Mouse (Mus musculus) stomach, postnatal 0 days (tissue): ENCODE results near the gene Tsfm. TPM values are rescaled to one million over a fixed set of nuclear protein-coding genes. Genes with fewer than 3 reads are reported as not detected.

Experiments used
- ATAC-seq: fragments of 200-750 bp; cut with Nextera tagmentation; 2 replicates; pipeline ENCODE4 v1.8.0; 2017; ENCODE audit not compliant: low FRiP score, low TSS enrichment
- DNase-seq: peaks from one replicate; pipeline ENCODE4 v3.0.0-alpha.2; 2016; ENCODE audit warnings: low spot score
- H3K27ac ChIP-seq: fragments of 300-500 bp; sonication (generic); replicated peaks from 2 replicates; pipeline ENCODE4 v1.5.1; 2014; ENCODE audit warnings: mild to moderate bottlenecking, control low read depth
- H3K27me3 ChIP-seq: fragments of 300-500 bp; sonication (generic); 2 replicates; pipeline ENCODE4 v1.6.1; 2014; ENCODE audit warnings: low read length; ENCODE audit not compliant: control insufficient read depth, insufficient read depth
- H3K36me3 ChIP-seq: fragments of 300-500 bp; sonication (generic); 2 replicates; pipeline ENCODE4 v1.6.1; 2014; ENCODE audit warnings: low read length, mixed read lengths; ENCODE audit not compliant: control insufficient read depth, insufficient read depth
- H3K4me1 ChIP-seq: fragments of 300-500 bp; sonication (generic); replicated peaks from 2 replicates; pipeline ENCODE4 v1.6.1; 2014; ENCODE audit warnings: antibody characterized with exemption; ENCODE audit not compliant: control insufficient read depth, insufficient read depth
- H3K4me2 ChIP-seq: fragments of 300-500 bp; sonication (generic); replicated peaks from 2 replicates; pipeline ENCODE4 v1.6.1; 2014; ENCODE audit warnings: low read depth, mild to moderate bottlenecking, control low read depth, moderate library complexity
- H3K4me3 ChIP-seq: fragments of 300-500 bp; sonication (generic); 2 replicates; pipeline ENCODE4 v1.5.1; 2014; ENCODE audit warnings: low read depth, low read length, control low read depth
- H3K9ac ChIP-seq: fragments of 300-500 bp; sonication (generic); 2 replicates; pipeline ENCODE4 v1.6.1; 2014; ENCODE audit warnings: mild to moderate bottlenecking, low read length, control low read depth, mixed read lengths
- H3K9me3 ChIP-seq: fragments of 300-500 bp; sonication (generic); 2 replicates; pipeline ENCODE4 v1.6.1; 2016; ENCODE audit warnings: low read length; ENCODE audit not compliant: control insufficient read depth
- CTCF ChIP-seq: IDR thresholded peaks from 2 replicates; pipeline ENCODE4 v1.5.1; 2016; ENCODE audit warnings: antibody characterized with exemption, low read depth, mild to moderate bottlenecking, moderate library complexity
- EP300 ChIP-seq: optimal IDR thresholded peaks from 2 replicates; pipeline ENCODE3; 2016; ENCODE audit warnings: antibody characterized with exemption
- WGBS: fragments of 180-500 bp; shearing (Covaris S2); extraction: QIAGEN DNeasy Blood & Tissue Kit; methylation state at CpG from one replicate; pipeline ENCODE4 v1.1.7; 2014; 5-methylcytosine and 5-hydroxymethylcytosine counted together
- polyA plus RNA-seq: library from polyadenylated mRNA; unstranded; fragments of >200 nt; fragmentation: Nextera tagmentation; extraction: Ambion mirVana; gene quantifications from 2 replicates; pipeline ENCODE4 v1.2.1, GENCODE M21; 2015

Gene Tsfm
- polyA plus RNA-seq, 1 experiment from 2014 or later = 61.3 TPM

- Histone ChIP-seq H3K27me3 (peaks cover 4% of the 10 kb centered on the region; the same call in 1 of the 2 replicates), H3K4me3 (peak overlapping the region; percentile 28), H3K9ac (no peak overlapping the region), H3K36me3 (no peaks in the 10 kb centered on the region), H3K27ac (no peak overlapping the region), H3K4me2 (peak overlapping the region; percentile 55), H3K4me1 (peaks cover 5% of the 10 kb centered on the region; the same call in 1 of the 2 replicates), H3K9me3 (no peaks in the 10 kb centered on the region)
- peak; percentile 42 for DNase-seq
- TF ChIP-seq EP300 (no peak), CTCF (peak; percentile 36; the same call in 1 of the 2 replicates)
- 5% methylated on average over 35 of the region's 35 CpGs for WGBS
- ATAC-seq = no peak
These were observed 18.2 kb upstream of the Tsfm start for GRCm38 (mm10) chr10:127048608-127049394.

- Histone ChIP-seq H3K36me3 (no peaks in the 10 kb centered on the region), H3K4me2 (peak within 1 kb of the TSS; percentile 55), H3K9ac (no peak within 1 kb of the TSS), H3K27ac (no peak within 1 kb of the TSS), H3K27me3 (peaks cover 4% of the 10 kb centered on the region; the same call in 1 of the 2 replicates), H3K4me1 (peaks cover 5% of the 10 kb centered on the region; the same call in 1 of the 2 replicates), H3K4me3 (peak within 1 kb of the TSS; percentile 28), H3K9me3 (no peaks in the 10 kb centered on the region)
- no peak for TF ChIP-seq EP300
- TF ChIP-seq CTCF = no peak
- no peak for DNase-seq
- WGBS = 26% methylated on average over 5 of the region's 5 CpGs
- no peak for ATAC-seq
These were observed 17.3 kb upstream of the Tsfm start, which contains the start of gene Cyp27b1 for GRCm38 (mm10) chr10:127047954-127048353. Cyp27b1 (plus strand) TSS chr10:127048250.

- Histone ChIP-seq H3K9ac (no peak overlapping the region), H3K36me3 (no peaks in the 10 kb centered on the region), H3K4me3 (no peak overlapping the region), H3K9me3 (no peaks in the 10 kb centered on the region), H3K4me1 (no peaks in the 10 kb centered on the region; the same call in 1 of the 2 replicates), H3K27ac (no peak overlapping the region), H3K4me2 (no peak overlapping the region), H3K27me3 (no peaks in the 10 kb centered on the region)
- TF ChIP-seq EP300 = no peak
- no peak for TF ChIP-seq CTCF
- ATAC-seq (no peak), DNase-seq (no peak)
- WGBS = 93% methylated on average over 6 of the region's 6 CpGs
These were observed 12.5 kb upstream of the Tsfm start for GRCm38 (mm10) chr10:127043187-127043586.

- Histone ChIP-seq H3K9ac (peak overlapping the region; percentile 67), H3K4me3 (peak overlapping the region; percentile 85), H3K36me3 (no peaks in the 10 kb centered on the region), H3K27ac (no peak overlapping the region), H3K4me1 (no peaks in the 10 kb centered on the region; the same call in 1 of the 2 replicates), H3K27me3 (no peaks in the 10 kb centered on the region), H3K4me2 (peak overlapping the region; percentile 98), H3K9me3 (no peaks in the 10 kb centered on the region)
- no peak for ATAC-seq
- no peak for TF ChIP-seq EP300
- TF ChIP-seq CTCF = no peak
- WGBS = 9% methylated on average over 5 of the region's 5 CpGs
- no peak for DNase-seq
These were observed 12.0 kb upstream of the Tsfm start for GRCm38 (mm10) chr10:127042468-127043115.

- DNase-seq = peak; percentile 91
- TF ChIP-seq CTCF (no peak), EP300 (no peak)
- Histone ChIP-seq H3K4me3 (peak overlapping the region; percentile 85), H3K4me2 (peak overlapping the region; percentile 98), H3K27ac (peak overlapping the region; percentile 65), H3K4me1 (no peaks in the 10 kb centered on the region; the same call in 1 of the 2 replicates), H3K27me3 (no peaks in the 10 kb centered on the region), H3K9me3 (no peaks in the 10 kb centered on the region), H3K9ac (peak overlapping the region; percentile 67), H3K36me3 (no peaks in the 10 kb centered on the region)
- peak; percentile 81 for ATAC-seq
- under 1% methylated on average over 42 of the region's 44 CpGs for WGBS
These were observed 11.2 kb upstream of the Tsfm start for GRCm38 (mm10) chr10:127041774-127042338.
